Mouse (Mus musculus) intestine, embryonic 16.5 days (tissue): ENCODE results near the gene Rgn. TPM values are rescaled to one million over a fixed set of nuclear protein-coding genes. Genes with fewer than 3 reads are reported as not detected.

Experiments
- ATAC-seq: fragments of 200-750 bp; cut with Nextera tagmentation; 2 replicates; pipeline ENCODE4 v1.8.0; 2017; ENCODE audit warnings: moderate TSS enrichment, moderate library complexity
- H3K27ac ChIP-seq: fragments of 300-500 bp; sonication (generic); 2 replicates; pipeline ENCODE4 v1.5.1; 2014; ENCODE audit warnings: mild to moderate bottlenecking, low read length
- H3K27me3 ChIP-seq: fragments of 300-500 bp; sonication (generic); replicated peaks from 2 replicates; pipeline ENCODE4 v1.6.1; 2014; ENCODE audit warnings: low read length, control low read depth, mixed read lengths; ENCODE audit not compliant: control insufficient read depth, insufficient read depth
- H3K36me3 ChIP-seq: fragments of 300-500 bp; sonication (generic); 2 replicates; pipeline ENCODE4 v1.6.1; 2014; ENCODE audit warnings: low read length, control low read depth; ENCODE audit not compliant: control insufficient read depth, insufficient read depth
- H3K4me1 ChIP-seq: fragments of 300-500 bp; sonication (generic); 2 replicates; pipeline ENCODE4 v1.6.1; 2014; ENCODE audit warnings: low read length, control low read depth, mixed read lengths; ENCODE audit not compliant: control insufficient read depth, insufficient read depth
- H3K4me2 ChIP-seq: fragments of 300-500 bp; sonication (generic); 2 replicates; pipeline ENCODE4 v1.6.1; 2014; ENCODE audit warnings: low read depth, low read length, control low read depth
- H3K4me3 ChIP-seq: fragments of 300-500 bp; sonication (generic); 2 replicates; pipeline ENCODE4 v1.5.1; 2014; ENCODE audit warnings: mild to moderate bottlenecking, low read length
- H3K9ac ChIP-seq: fragments of 300-500 bp; sonication (generic); 2 replicates; pipeline ENCODE4 v1.6.1; 2014; ENCODE audit warnings: low read depth, low read length
- H3K9me3 ChIP-seq: fragments of 300-500 bp; sonication (generic); 2 replicates; pipeline ENCODE4 v1.6.1; 2016; ENCODE audit warnings: low read length, control low read depth; ENCODE audit not compliant: control insufficient read depth
- WGBS: fragments of 180-500 bp; shearing (Covaris S2); extraction: QIAGEN DNeasy Blood & Tissue Kit; methylation state at CpG from one replicate; pipeline ENCODE4 v1.1.7; 2014; 5-methylcytosine and 5-hydroxymethylcytosine counted together
- polyA plus RNA-seq: library from polyadenylated mRNA; unstranded; fragments of >200 nt; fragmentation: Nextera tagmentation; extraction: Ambion mirVana; gene quantifications from 2 replicates; pipeline ENCODE4 v1.2.1, GENCODE M21; 2015

Gene Rgn
- polyA plus RNA-seq, 1 experiment from 2014 or later: 72.5 TPM

DNA sequence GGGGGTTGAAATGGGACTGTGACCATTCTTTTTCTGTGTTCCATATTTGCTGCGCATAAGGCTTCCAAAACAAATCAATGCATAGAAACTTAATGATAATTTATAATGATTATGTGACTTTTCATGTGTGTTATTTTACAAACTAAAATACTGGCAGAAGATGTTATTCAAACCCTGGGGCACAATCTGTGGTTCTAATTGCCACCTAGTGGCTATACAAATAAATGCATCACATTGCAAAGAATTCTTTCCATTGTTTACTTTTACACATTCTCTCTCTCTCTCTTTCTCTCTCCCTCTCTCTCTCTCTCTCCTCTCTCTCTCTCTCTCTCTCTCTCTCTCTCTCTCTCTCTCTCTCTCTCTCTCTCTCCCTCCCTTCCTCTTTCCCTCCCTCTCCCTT, 12.3 kb downstream of the Rgn start:
- H3K4me2 ChIP-seq: no peak overlapping the region
- H3K9me3 ChIP-seq: no peaks in the 10 kb centered on the region
- H3K36me3 ChIP-seq: no peaks in the 10 kb centered on the region
- no peak overlapping the region for H3K27ac ChIP-seq
- H3K27me3 ChIP-seq: no peaks in the 10 kb centered on the region
- H3K4me3 ChIP-seq: no peak overlapping the region
- no peak for ATAC-seq
- no peaks in the 10 kb centered on the region for H3K4me1 ChIP-seq
- H3K9ac ChIP-seq: no peak overlapping the region
- WGBS: 40% methylated on average over 1 of the region's 1 CpGs

DNA sequence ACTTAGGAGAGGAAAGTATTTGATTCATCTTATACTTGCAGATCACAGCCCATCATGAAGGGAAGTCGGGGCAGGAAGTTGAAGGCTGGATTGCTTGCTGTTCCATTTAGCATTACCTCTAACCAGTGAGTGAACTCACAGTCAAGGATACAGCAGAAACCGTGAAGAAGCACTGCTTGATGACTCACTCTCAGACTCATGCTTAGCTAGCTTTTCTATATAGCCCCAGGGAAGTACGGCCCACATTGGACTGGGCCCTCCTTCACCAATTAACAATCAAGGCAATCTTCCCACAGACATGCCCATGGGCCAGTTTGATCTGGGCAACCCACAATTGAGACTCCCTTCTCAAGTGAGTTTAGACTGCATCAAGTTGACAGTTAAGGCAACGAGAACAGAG, 14.4 kb downstream of the Rgn start:
- WGBS: 71% methylated on average over 4 of the region's 4 CpGs
- Histone ChIP-seq H3K4me2 (no peak overlapping the region), H3K27me3 (no peaks in the 10 kb centered on the region), H3K27ac (no peak overlapping the region), H3K4me3 (no peak overlapping the region), H3K9me3 (no peaks in the 10 kb centered on the region), H3K4me1 (no peaks in the 10 kb centered on the region), H3K9ac (no peak overlapping the region), H3K36me3 (no peaks in the 10 kb centered on the region)
- no peak for ATAC-seq

DNA sequence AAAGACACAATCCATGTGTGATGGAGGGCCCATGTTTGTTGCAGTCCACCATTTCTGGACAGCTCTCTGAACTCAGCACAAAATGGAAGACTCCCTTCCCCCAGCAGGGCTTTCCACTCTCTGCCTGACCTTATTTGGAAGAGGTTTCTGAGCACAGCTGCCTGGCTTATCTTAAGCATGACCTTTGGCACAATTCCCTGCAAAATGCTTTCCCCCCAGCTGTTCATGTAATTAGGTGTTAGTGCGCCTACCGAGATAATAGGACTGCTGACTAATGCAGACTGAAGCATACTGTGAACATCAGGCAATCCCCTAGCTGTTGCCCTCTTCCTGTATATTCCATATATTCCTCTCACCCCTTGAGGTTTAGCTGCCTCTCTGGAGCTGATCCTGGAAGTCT, 21.4 kb downstream of the Rgn start:
- WGBS: 23% methylated on average over 2 of the region's 2 CpGs
- Histone ChIP-seq H3K36me3 (no peaks in the 10 kb centered on the region), H3K9ac (no peak overlapping the region), H3K27me3 (no peaks in the 10 kb centered on the region), H3K9me3 (no peaks in the 10 kb centered on the region), H3K4me2 (no peak overlapping the region), H3K4me3 (no peak overlapping the region), H3K27ac (no peak overlapping the region), H3K4me1 (no peaks in the 10 kb centered on the region)
- peak; percentile 93 for ATAC-seq

DNA sequence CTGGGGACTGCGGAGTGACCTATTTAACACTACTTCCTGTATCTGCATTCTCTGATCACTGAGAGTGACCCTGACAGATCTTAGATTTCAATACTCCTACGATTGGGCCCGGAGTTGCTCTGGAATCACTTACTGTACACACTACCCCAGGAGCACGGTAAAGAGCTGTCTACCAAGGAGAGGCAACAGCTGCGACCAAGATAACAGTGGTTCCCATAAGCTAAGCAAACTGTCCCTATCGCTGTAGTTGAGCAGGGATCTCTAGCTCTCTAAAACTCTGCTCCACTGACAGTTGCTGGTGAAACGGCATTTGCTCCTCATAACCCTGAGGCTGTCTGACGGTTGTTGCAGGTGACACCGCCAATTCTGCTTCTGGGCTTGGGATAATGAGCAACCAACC, 23.1 kb downstream of the Rgn start:
- no peaks in the 10 kb centered on the region for H3K9me3 ChIP-seq
- H3K27ac ChIP-seq: no peak overlapping the region
- no peaks in the 10 kb centered on the region for H3K4me1 ChIP-seq
- H3K27me3 ChIP-seq: no peaks in the 10 kb centered on the region
- H3K4me2 ChIP-seq: no peak overlapping the region
- no peak for ATAC-seq
- WGBS: 64% methylated on average over 9 of the region's 9 CpGs
- H3K4me3 ChIP-seq: no peak overlapping the region
- no peaks in the 10 kb centered on the region for H3K36me3 ChIP-seq
- no peak overlapping the region for H3K9ac ChIP-seq

DNA sequence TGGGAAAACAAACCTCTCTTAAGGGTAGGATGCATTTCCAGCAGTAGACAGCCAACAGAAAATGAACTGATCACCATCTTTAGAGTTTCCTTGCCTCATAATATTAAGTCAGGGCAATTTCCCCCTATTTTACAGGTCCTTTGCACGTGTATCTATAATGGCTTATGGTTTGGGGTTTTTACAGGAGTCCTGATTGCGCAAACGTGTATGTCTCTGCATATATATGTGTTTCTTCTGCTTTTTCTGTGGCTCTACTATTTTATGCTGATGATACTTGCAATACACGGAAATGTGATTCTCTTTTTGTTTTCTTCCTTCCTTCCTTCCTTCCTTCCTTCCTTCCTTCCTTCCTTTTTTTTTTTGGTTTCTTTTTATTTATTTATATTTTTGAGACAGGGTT, 24.3 kb downstream of the Rgn start:
- no peaks in the 10 kb centered on the region for H3K9me3 ChIP-seq
- no peak overlapping the region for H3K4me2 ChIP-seq
- H3K36me3 ChIP-seq: no peaks in the 10 kb centered on the region
- H3K4me3 ChIP-seq: no peak overlapping the region
- H3K9ac ChIP-seq: no peak overlapping the region
- WGBS: 87% methylated on average over 4 of the region's 4 CpGs
- H3K27ac ChIP-seq: no peak overlapping the region
- H3K4me1 ChIP-seq: no peaks in the 10 kb centered on the region
- ATAC-seq: no peak
- H3K27me3 ChIP-seq: no peaks in the 10 kb centered on the region

DNA sequence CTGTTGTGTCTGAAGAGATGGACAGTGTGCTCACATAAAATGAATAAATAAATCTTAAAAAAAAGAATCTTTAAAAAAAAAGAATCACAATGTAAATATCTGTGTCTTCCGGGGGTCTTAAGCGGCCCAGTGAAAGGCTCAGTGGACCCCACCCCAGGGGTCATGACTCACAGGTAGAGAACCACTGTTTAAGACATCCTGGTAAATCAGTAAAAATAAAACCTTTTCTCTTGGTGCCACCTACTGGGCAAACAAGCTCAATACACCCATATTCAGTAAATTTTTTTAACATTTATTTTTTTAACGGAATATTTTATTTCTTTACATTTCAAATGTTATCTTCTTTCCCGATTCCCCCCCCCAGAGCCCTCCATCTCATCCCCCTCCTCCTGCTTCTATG, 38.4 kb downstream of the Rgn start:
- WGBS: 13% methylated on average over 4 of the region's 4 CpGs
- no peak overlapping the region for H3K4me2 ChIP-seq

DNA sequence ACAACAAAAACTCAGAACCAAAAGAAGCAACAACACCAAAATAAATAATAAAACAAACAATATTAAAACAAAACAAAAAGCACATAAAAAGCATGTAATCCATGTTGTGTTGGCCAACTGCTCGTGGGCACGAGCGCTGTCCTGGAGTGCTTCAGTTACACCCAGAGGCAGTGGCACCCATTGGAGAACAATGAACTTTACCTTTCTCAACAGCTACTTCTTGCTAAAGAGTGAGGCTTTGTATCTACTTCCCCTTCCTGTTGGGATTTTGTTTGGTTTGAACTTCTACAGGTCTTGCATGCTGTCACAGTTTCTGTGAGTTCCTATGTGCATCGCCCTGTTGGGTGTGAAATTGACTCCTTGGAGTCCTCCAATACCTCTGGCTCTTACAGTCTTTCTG, 58.9 kb downstream of the Rgn start:
- Histone ChIP-seq H3K4me3 (no peak overlapping the region), H3K27ac (no peak overlapping the region), H3K27me3 (no peaks in the 10 kb centered on the region), H3K4me2 (no peak overlapping the region), H3K4me1 (no peaks in the 10 kb centered on the region), H3K9ac (no peak overlapping the region), H3K36me3 (no peaks in the 10 kb centered on the region), H3K9me3 (no peaks in the 10 kb centered on the region)
- no peak for ATAC-seq
- WGBS: 86% methylated on average over 4 of the region's 4 CpGs

More for the DNA sequence above, 38.4 kb downstream of the Rgn start:
- no peak overlapping the region for H3K9ac ChIP-seq
- H3K27ac ChIP-seq: no peak overlapping the region
- H3K36me3 ChIP-seq: no peaks in the 10 kb centered on the region
- H3K9me3 ChIP-seq: no peaks in the 10 kb centered on the region
- no peak overlapping the region for H3K4me3 ChIP-seq
- no peak for ATAC-seq
- H3K27me3 ChIP-seq: no peaks in the 10 kb centered on the region
- no peaks in the 10 kb centered on the region for H3K4me1 ChIP-seq

Other genes starting within 250 kb of the Rgn start
- 16.8 and 17.2 TPM in 2 replicates for gene Rp2, start 185.3 kb upstream of the Rgn start, polyA plus RNA-seq
- 8.0 and 8.3 TPM in 2 replicates for gene Jade3, start 124.1 kb upstream of the Rgn start, polyA plus RNA-seq
- gene Rbm10, start 67.7 kb downstream of the Rgn start, polyA plus RNA-seq: 55.1 and 55.3 TPM in 2 replicates
- 269 and 279 TPM in 2 replicates for gene Ndufb11, start 67.8 kb downstream of the Rgn start, polyA plus RNA-seq
- gene Uba1, start 108.5 kb downstream of the Rgn start, polyA plus RNA-seq: 185 and 187 TPM in 2 replicates
- 83.0 and 89.0 TPM in 2 replicates for gene Cdk16, start 138.2 kb downstream of the Rgn start, polyA plus RNA-seq
- gene Usp11, start 154.1 kb downstream of the Rgn start, polyA plus RNA-seq: 25.6 and 27.6 TPM in 2 replicates
- gene Araf, start 248.0 kb downstream of the Rgn start, polyA plus RNA-seq: 113 and 116 TPM in 2 replicates